Mouse (Mus musculus): ENCODE data around the gene Ddx54. TPM values are rescaled to one million over a fixed set of nuclear protein-coding genes. Genes with fewer than 3 reads are reported as not detected.

The Ddx54 gene
- polyA plus RNA-seq, 1 experiment: 126 TPM

- no peak for TF ChIP-seq GATA1 (IDR thresholded peaks at IDR 0.05; ENCODE audit: low read length)
These were observed 35.7 kb upstream of the Ddx54 start for GRCm38 (mm10) chr5:120576781-120577301.

DNA sequence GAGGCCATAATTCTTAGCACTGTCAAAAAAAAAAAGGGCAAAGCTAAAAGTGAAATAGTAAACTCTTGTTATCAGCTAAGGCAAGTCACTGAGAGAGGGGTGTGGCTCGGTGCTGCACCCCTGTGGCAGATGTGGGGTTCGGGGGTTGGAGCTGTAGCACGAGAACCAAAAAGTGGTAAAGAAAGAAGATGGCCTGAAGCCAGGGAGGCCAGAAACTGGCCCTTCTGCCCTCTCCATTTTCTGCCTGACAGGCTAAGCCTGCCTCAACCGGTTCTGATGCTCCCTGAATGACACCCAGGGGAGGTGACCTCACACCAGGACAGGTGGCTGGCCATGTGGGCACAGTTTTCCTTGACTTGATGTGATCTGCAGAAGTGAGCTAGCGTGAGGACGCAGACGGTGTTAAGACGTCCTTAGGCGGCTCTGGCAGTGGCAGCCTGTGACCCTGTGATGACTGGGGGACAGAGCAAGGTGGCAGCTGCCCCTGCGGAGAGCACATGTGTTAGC is 34.6 kb upstream of the Ddx54 start:
- TF ChIP-seq GATA1 (IDR thresholded peaks at IDR 0.05; ENCODE audit: low read length): no peak

DNA sequence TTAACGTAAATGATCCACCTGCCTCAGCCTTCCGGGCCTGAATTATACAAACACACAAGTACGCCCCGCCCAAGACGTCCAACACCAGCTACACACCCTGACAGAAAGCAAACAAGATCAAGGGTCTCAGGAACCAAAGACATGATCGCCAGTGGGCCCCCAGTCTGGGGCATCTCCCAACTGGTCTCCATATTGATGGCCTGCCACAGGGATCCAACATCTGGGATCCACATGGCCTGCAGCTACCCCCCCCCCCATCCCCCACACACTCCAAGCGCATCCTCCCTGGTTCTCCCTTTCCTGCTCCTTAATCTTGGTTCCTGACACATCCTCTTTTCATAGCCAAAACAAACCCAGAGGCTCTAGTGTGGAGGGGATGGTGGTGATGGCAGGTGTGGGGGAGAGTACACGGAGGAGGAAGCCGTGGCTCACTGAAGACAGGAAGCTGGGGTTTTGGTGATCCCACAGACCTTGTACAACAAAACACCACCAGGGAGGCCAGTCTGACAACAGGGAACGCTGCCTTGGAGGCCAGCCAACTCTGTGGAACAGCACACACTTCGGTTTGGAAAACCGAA is 33.9 kb upstream of the Ddx54 start:
- no peak for TF ChIP-seq GATA1 (IDR thresholded peaks at IDR 0.05; ENCODE audit: low read length)

GRCm38 (mm10) chr5:120579211-120579897 is 33.2 kb upstream of the Ddx54 start:
- no peak for TF ChIP-seq GATA1 (IDR thresholded peaks at IDR 0.05; ENCODE audit: low read length)

GRCm38 (mm10) chr5:120579898-120580626 is 32.5 kb upstream of the Ddx54 start:
- no peak for TF ChIP-seq GATA1 (IDR thresholded peaks at IDR 0.05; ENCODE audit: low read length)

- TF ChIP-seq GATA1 (IDR thresholded peaks at IDR 0.05; ENCODE audit: low read length): no peak
These were observed 30.5 kb upstream of the Ddx54 start for GRCm38 (mm10) chr5:120582002-120582401.

DNA sequence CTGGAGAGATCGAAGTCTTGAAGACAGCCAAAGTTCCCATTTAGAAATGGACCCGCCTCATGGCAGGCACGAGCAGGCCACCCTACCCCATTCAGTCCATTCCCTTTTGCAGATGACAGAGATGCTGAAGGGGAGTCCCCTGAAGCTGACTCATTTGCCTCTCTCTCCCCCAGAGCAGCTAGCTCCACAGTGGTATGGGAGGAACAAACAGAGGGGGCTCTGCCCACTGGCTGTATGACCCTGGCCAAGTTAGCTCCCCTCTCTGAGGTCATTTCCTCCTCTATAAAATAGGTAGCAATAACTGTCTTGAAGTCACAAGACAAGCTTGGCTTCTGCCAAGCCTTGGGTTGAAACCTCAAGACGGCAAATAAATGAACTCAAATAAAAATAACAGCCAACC is 29.0 kb upstream of the Ddx54 start:
- TF ChIP-seq GATA1 (IDR thresholded peaks at IDR 0.05; ENCODE audit: low read length): no peak

- TF ChIP-seq GATA1 (IDR thresholded peaks at IDR 0.05; ENCODE audit: low read length): no peak
These were observed 27.6 kb upstream of the Ddx54 start for GRCm38 (mm10) chr5:120584968-120585367.

GRCm38 (mm10) chr5:120586741-120587615 is 25.6 kb upstream of the Ddx54 start:
- no peak for TF ChIP-seq GATA1 (IDR thresholded peaks at IDR 0.05; ENCODE audit: low read length)

DNA sequence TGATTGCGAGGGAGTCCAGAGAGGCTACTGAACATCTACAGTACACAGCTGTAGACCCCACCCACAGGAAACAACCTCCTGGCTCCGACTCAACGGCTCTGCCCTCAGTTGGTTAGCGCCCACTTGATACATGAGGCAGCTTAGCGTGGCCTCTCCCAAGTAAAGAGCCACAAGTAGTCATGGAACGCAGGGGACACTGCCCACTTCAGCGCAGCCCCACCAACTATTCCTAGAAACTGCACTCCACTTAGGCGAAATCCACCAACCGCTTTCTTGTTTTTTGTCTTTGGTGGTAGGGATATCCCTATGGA is 25.0 kb upstream of the Ddx54 start:
- no peak for TF ChIP-seq GATA1 (IDR thresholded peaks at IDR 0.05; ENCODE audit: low read length)

GRCm38 (mm10) chr5:120587940-120588568 is 24.5 kb upstream of the Ddx54 start:
- TF ChIP-seq GATA1 (IDR thresholded peaks at IDR 0.05; ENCODE audit: low read length): no peak

GRCm38 (mm10) chr5:120588569-120589094 is 23.9 kb upstream of the Ddx54 start, which contains the start of the genes Tpcn1 and Iqcd:
Gene Tpcn1 (minus strand): TSS chr5:120588673.
Gene Iqcd (plus strand): TSS chr5:120589016.
- no peak for TF ChIP-seq GATA1 (IDR thresholded peaks at IDR 0.05; ENCODE audit: low read length)

- no peak for TF ChIP-seq GATA1 (IDR thresholded peaks at IDR 0.05; ENCODE audit: low read length)
These were observed 22.1 kb upstream of the Ddx54 start for GRCm38 (mm10) chr5:120590356-120591010.

- no peak for TF ChIP-seq GATA1 (IDR thresholded peaks at IDR 0.05; ENCODE audit: low read length)
These were observed 20.4 kb upstream of the Ddx54 start for GRCm38 (mm10) chr5:120592141-120592540.

Measured in G1E-ER4 (cell line).